Mouse (Mus musculus) intestine, postnatal 0 days (tissue): ENCODE data around the gene Bcl6. TPM values are rescaled to one million over a fixed set of nuclear protein-coding genes. Genes with fewer than 3 reads are reported as not detected.

Source experiments
- ATAC-seq: fragments of 200-750 bp; cut with Nextera tagmentation; 2 replicates; pipeline ENCODE4 v1.8.0; 2017; ENCODE audit warnings: mild to moderate bottlenecking, moderate TSS enrichment, moderate library complexity
- H3K27ac ChIP-seq: fragments of 300-500 bp; sonication (generic); 2 replicates; pipeline ENCODE4 v1.5.1; 2014; ENCODE audit warnings: mild to moderate bottlenecking, low read depth, low read length, moderate library complexity
- H3K27me3 ChIP-seq: fragments of 300-500 bp; sonication (generic); replicated peaks from 2 replicates; pipeline ENCODE4 v1.6.1; 2014; ENCODE audit warnings: low read length, mixed read lengths; ENCODE audit not compliant: control insufficient read depth, insufficient read depth
- H3K36me3 ChIP-seq: fragments of 300-500 bp; sonication (generic); 2 replicates; pipeline ENCODE4 v1.6.1; 2014; ENCODE audit warnings: mild to moderate bottlenecking, moderate library complexity; ENCODE audit not compliant: control insufficient read depth, insufficient read depth
- H3K4me1 ChIP-seq: fragments of 300-500 bp; sonication (generic); replicated peaks from 2 replicates; pipeline ENCODE4 v1.6.1; 2014; ENCODE audit warnings: antibody characterized with exemption, low read length, mixed read lengths; ENCODE audit not compliant: control insufficient read depth, insufficient read depth
- H3K4me2 ChIP-seq: fragments of 300-500 bp; sonication (generic); replicated peaks from 2 replicates; pipeline ENCODE4 v1.6.1; 2014; ENCODE audit warnings: low read depth, mild to moderate bottlenecking, moderate library complexity
- H3K4me3 ChIP-seq: fragments of 300-500 bp; sonication (generic); 2 replicates; pipeline ENCODE4 v1.5.1; 2014; ENCODE audit warnings: low read depth, low read length
- H3K9ac ChIP-seq: fragments of 300-500 bp; sonication (generic); 2 replicates; pipeline ENCODE4 v1.6.1; 2014; ENCODE audit warnings: mild to moderate bottlenecking, low read depth, low read length
- H3K9me3 ChIP-seq: fragments of 300-500 bp; sonication (generic); 2 replicates; pipeline ENCODE4 v1.6.1; 2016; ENCODE audit warnings: mixed run types; ENCODE audit not compliant: control insufficient read depth
- CTCF ChIP-seq: sonication (generic); IDR thresholded peaks from 2 replicates; pipeline ENCODE4 v1.5.1; 2016; ENCODE audit warnings: low read depth, mild to moderate bottlenecking, control low read depth, antibody characterized with exemption, moderate library complexity
- WGBS: fragments of 180-500 bp; shearing (Covaris S2); extraction: QIAGEN DNeasy Blood & Tissue Kit; methylation state at CpG from one replicate; pipeline ENCODE4 v1.1.7; 2014; 5-methylcytosine and 5-hydroxymethylcytosine counted together
- polyA plus RNA-seq: library from polyadenylated mRNA; unstranded; fragments of >200 nt; fragmentation: Nextera tagmentation; extraction: Ambion mirVana; gene quantifications from 2 replicates; pipeline ENCODE4 v1.2.1, GENCODE M21; 2015

The Bcl6 gene
- polyA plus RNA-seq, 1 experiment from 2014 or later, result 2.1 TPM

GRCm38 (mm10) chr16:24011306-24011705, 22.7 kb upstream of the Bcl6 start:
- TF ChIP-seq CTCF, result no peak
- no peaks in the 10 kb centered on the region for H3K4me1 ChIP-seq
- no peaks in the 10 kb centered on the region for H3K36me3 ChIP-seq
- peak; percentile 77 for ATAC-seq
- H3K9ac ChIP-seq, result no peak overlapping the region
- no peak overlapping the region for H3K4me2 ChIP-seq
- 67% methylated on average over 3 of the region's 3 CpGs for WGBS
- H3K4me3 ChIP-seq, result no peak overlapping the region
- H3K27ac ChIP-seq, result 0 out of 2 replicates have a peak overlapping the region, but pooled peaks have one; percentile 1
- H3K9me3 ChIP-seq, result no peaks in the 10 kb centered on the region
- H3K27me3 ChIP-seq, result no peaks in the 10 kb centered on the region

GRCm38 (mm10) chr16:24009891-24010290, 21.2 kb upstream of the Bcl6 start:
- H3K9me3 ChIP-seq, result no peaks in the 10 kb centered on the region
- no peak for TF ChIP-seq CTCF
- no peaks in the 10 kb centered on the region for H3K4me1 ChIP-seq
- no peak overlapping the region for H3K9ac ChIP-seq
- 85% methylated on average over 2 of the region's 2 CpGs for WGBS
- H3K27ac ChIP-seq, result no peak overlapping the region
- H3K4me2 ChIP-seq, result no peak overlapping the region
- H3K27me3 ChIP-seq, result no peaks in the 10 kb centered on the region
- no peak overlapping the region for H3K4me3 ChIP-seq
- ATAC-seq, result no peak
- no peaks in the 10 kb centered on the region for H3K36me3 ChIP-seq

- H3K4me3 ChIP-seq, result no peak overlapping the region
- no peak overlapping the region for H3K27ac ChIP-seq
- TF ChIP-seq CTCF, result no peak
- no peak for ATAC-seq
- H3K27me3 ChIP-seq, result no peaks in the 10 kb centered on the region
- H3K9me3 ChIP-seq, result no peaks in the 10 kb centered on the region
- no peaks in the 10 kb centered on the region for H3K4me1 ChIP-seq
- no peak overlapping the region for H3K9ac ChIP-seq
- H3K36me3 ChIP-seq, result no peaks in the 10 kb centered on the region
- WGBS, result 68% methylated on average over 8 of the region's 8 CpGs
- H3K4me2 ChIP-seq, result no peak overlapping the region
Observed at GRCm38 (mm10) chr16:24005928-24006327, 17.3 kb upstream of the Bcl6 start.

- ATAC-seq, result no peak
- WGBS, result 89% methylated on average over 6 of the region's 6 CpGs
- Histone ChIP-seq H3K4me1 (0 out of 2 replicates have a peak, but pooled peaks cover 4% of the 10 kb centered on the region), H3K27ac (no peak overlapping the region), H3K9ac (no peak overlapping the region), H3K9me3 (no peaks in the 10 kb centered on the region), H3K27me3 (no peaks in the 10 kb centered on the region), H3K4me2 (no peak overlapping the region), H3K36me3 (no peaks in the 10 kb centered on the region), H3K4me3 (no peak overlapping the region)
- TF ChIP-seq CTCF, result no peak
Observed at GRCm38 (mm10) chr16:23997912-23998311, 9.3 kb upstream of the Bcl6 start.

GRCm38 (mm10) chr16:23997228-23997627, 8.6 kb upstream of the Bcl6 start:
- H3K27me3 ChIP-seq, result no peaks in the 10 kb centered on the region
- H3K9me3 ChIP-seq, result no peaks in the 10 kb centered on the region
- no peak for TF ChIP-seq CTCF
- H3K36me3 ChIP-seq, result no peaks in the 10 kb centered on the region
- H3K9ac ChIP-seq, result no peak overlapping the region
- no peak overlapping the region for H3K27ac ChIP-seq
- H3K4me2 ChIP-seq, result no peak overlapping the region
- ATAC-seq, result no peak
- no peak overlapping the region for H3K4me3 ChIP-seq
- peaks cover 4% of the 10 kb centered on the region; the same call in 1 of the 2 replicates for H3K4me1 ChIP-seq
- 71% methylated on average over 3 of the region's 3 CpGs for WGBS

- no peak overlapping the region for H3K9ac ChIP-seq
- peak; percentile 15; the same call in 1 of the 2 replicates for ATAC-seq
- H3K27me3 ChIP-seq, result no peaks in the 10 kb centered on the region
- no peaks in the 10 kb centered on the region for H3K36me3 ChIP-seq
- no peak overlapping the region for H3K4me2 ChIP-seq
- no peaks in the 10 kb centered on the region for H3K9me3 ChIP-seq
- TF ChIP-seq CTCF, result no peak
- H3K4me3 ChIP-seq, result no peak overlapping the region
- peaks cover 12% of the 10 kb centered on the region for H3K4me1 ChIP-seq
- H3K27ac ChIP-seq, result no peak overlapping the region
- WGBS, result 68% methylated on average over 7 of the region's 7 CpGs
Observed at GRCm38 (mm10) chr16:23996342-23996741, 7.7 kb upstream of the Bcl6 start.
